Mouse (Mus musculus) myocyte (in vitro differentiated cells): ENCODE data around the gene Hist1h2ae. TPM values are rescaled to one million over a fixed set of nuclear protein-coding genes. Genes with fewer than 3 reads are reported as not detected.

Source experiments
- H3K27me3 ChIP-seq: one replicate; pipeline ENCODE4 v1.6.1; 2011; ENCODE audit not compliant: control insufficient read depth, insufficient read depth, insufficient read length
- H3K36me3 ChIP-seq: one replicate; pipeline ENCODE4 v1.6.1; 2011; ENCODE audit not compliant: control insufficient read depth, insufficient read depth
- H3K4me2 ChIP-seq: one replicate; pipeline ENCODE4 v1.6.1; 2011; ENCODE audit warnings: low read depth, control low read depth
- H3K4me3 ChIP-seq: one replicate; pipeline ENCODE4 v1.5.1; 2011; ENCODE audit warnings: mild to moderate bottlenecking, control low read depth, moderate library complexity
- H3K79me2 ChIP-seq: one replicate; pipeline ENCODE4 v1.6.1; 2011; ENCODE audit not compliant: control insufficient read depth, insufficient read depth
- H3ac ChIP-seq: one replicate; pipeline ENCODE4 v1.6.1; 2011; ENCODE audit not compliant: control insufficient read depth, insufficient read length
- CEBPB ChIP-seq: IDR thresholded peaks from 2 replicates; pipeline ENCODE4 v1.6.1; 2011; ENCODE audit warnings: mild to moderate bottlenecking, moderate library complexity; ENCODE audit not compliant: poor library complexity, insufficient read depth, severe bottlenecking
- E2F4 ChIP-seq: IDR thresholded peaks from one replicate; pipeline ENCODE4 v1.6.1; 2011; ENCODE audit warnings: mild to moderate bottlenecking, control low read depth, moderate library complexity; ENCODE audit not compliant: insufficient read depth
- MAX ChIP-seq: IDR thresholded peaks from one replicate; pipeline ENCODE4 v1.6.1; 2011; ENCODE audit warnings: low read depth, mild to moderate bottlenecking, control low read depth
- MYOD1 ChIP-seq, 3 experiments: IDR thresholded peaks; one replicate each; pipeline ENCODE4 v1.6.1; 2011; ENCODE audit warnings: control low read depth in 2 of 3, low read depth in 2 of 3, mild to moderate bottlenecking in 2 of 3, moderate library complexity in 1 of 3; ENCODE audit not compliant: insufficient read length in 2 of 3, control insufficient read depth in 1 of 3
- MYOG ChIP-seq, 3 experiments: IDR thresholded peaks; one replicate each; pipeline ENCODE4 v1.6.1; 2011; ENCODE audit warnings: control low read depth in 2 of 3, low read depth in 2 of 3, mild to moderate bottlenecking in 2 of 3; ENCODE audit not compliant: insufficient read length in 2 of 3, control insufficient read depth in 1 of 3, insufficient read depth in 1 of 3
- POLR2A ChIP-seq: IDR thresholded peaks from one replicate; pipeline ENCODE4 v1.6.1; 2011; ENCODE audit warnings: low read depth, mild to moderate bottlenecking, control low read depth, moderate library complexity; ENCODE audit not compliant: insufficient read length
- POLR2AphosphoS2 ChIP-seq: IDR thresholded peaks from one replicate; pipeline ENCODE4 v1.6.1; 2011; ENCODE audit warnings: low read depth, control low read depth; ENCODE audit not compliant: insufficient read length
- REST ChIP-seq: IDR thresholded peaks from one replicate; pipeline ENCODE4 v1.6.1; 2011; ENCODE audit warnings: mild to moderate bottlenecking, control low read depth, moderate library complexity; ENCODE audit not compliant: insufficient read depth, insufficient read length
- SRF ChIP-seq: IDR thresholded peaks from one replicate; pipeline ENCODE4 v1.6.1; 2011; ENCODE audit warnings: low read depth; ENCODE audit not compliant: control insufficient read depth, insufficient read length
- TCF12 ChIP-seq: IDR thresholded peaks from one replicate; pipeline ENCODE4 v1.6.1; 2011; ENCODE audit warnings: mild to moderate bottlenecking, control low read depth; ENCODE audit not compliant: poor library complexity, insufficient read depth, severe bottlenecking
- TCF3 ChIP-seq: IDR thresholded peaks from one replicate; pipeline ENCODE4 v1.6.1; 2011; ENCODE audit warnings: low read depth, control low read depth; ENCODE audit not compliant: insufficient read length
- USF1 ChIP-seq: IDR thresholded peaks from one replicate; pipeline ENCODE4 v1.6.1; 2011; ENCODE audit warnings: low read depth, mild to moderate bottlenecking, control low read depth, moderate library complexity
- polyA plus RNA-seq: library from polyadenylated mRNA; unstranded; fragments of >200 nt; fragmentation: generic; extraction: Trizol; gene quantifications from one replicate; pipeline ENCODE4 v1.2.1, GENCODE M21; 2012; ENCODE audit warnings: missing spikeins

Hist1h2ae gene
- polyA plus RNA-seq, 1 experiment, result 4.5 TPM

DNA sequence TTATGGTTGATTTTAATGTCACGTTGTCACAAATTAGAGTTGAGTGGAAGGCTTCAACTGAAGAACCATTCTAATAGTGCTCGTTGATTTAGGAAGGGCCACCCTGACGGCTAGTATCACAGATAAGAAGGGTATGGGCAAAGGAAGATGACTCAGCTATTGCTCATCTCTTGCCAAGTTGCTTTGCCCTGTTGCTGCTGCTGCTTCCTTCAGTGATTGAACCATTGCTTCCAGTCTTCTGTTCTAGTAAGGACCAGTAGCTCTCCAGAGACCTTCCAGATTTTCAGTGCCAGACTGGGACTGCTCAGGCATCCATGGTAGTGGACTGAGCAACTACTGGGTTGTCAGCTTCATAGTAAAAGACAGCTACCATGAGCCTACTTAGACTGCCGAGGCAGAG, 38.2 kb upstream of the Hist1h2ae start:
- H3K27me3 ChIP-seq, result no peaks in the 10 kb centered on the region
- H3K4me3 ChIP-seq, result no peak overlapping the region
- no peak overlapping the region for H3ac ChIP-seq
- no peak for TF ChIP-seq POLR2AphosphoS2
- TF ChIP-seq USF1, result no peak
- TF ChIP-seq E2F4, result no peak
- TF ChIP-seq MYOD1 (IDR thresholded peaks at IDR 0.05; ENCODE audit: control insufficient read depth in 1 of 3, insufficient read length in 2 of 3, low read depth in 2 of 3), result no peak
- TF ChIP-seq MAX, result no peak
- no peak for TF ChIP-seq MYOG (IDR thresholded peaks at IDR 0.05; ENCODE audit: control insufficient read depth in 1 of 3, insufficient read depth in 1 of 3, insufficient read length in 2 of 3, low read depth in 2 of 3)
- TF ChIP-seq POLR2A, result no peak
- no peak for TF ChIP-seq TCF3
- TF ChIP-seq TCF12, result no peak
- TF ChIP-seq CEBPB, result no peak
- no peak for TF ChIP-seq SRF
- TF ChIP-seq REST, result no peak
- no peaks in the 10 kb centered on the region for H3K36me3 ChIP-seq
- H3K4me2 ChIP-seq, result no peak overlapping the region
- H3K79me2 ChIP-seq, result no peaks in the 10 kb centered on the region

DNA sequence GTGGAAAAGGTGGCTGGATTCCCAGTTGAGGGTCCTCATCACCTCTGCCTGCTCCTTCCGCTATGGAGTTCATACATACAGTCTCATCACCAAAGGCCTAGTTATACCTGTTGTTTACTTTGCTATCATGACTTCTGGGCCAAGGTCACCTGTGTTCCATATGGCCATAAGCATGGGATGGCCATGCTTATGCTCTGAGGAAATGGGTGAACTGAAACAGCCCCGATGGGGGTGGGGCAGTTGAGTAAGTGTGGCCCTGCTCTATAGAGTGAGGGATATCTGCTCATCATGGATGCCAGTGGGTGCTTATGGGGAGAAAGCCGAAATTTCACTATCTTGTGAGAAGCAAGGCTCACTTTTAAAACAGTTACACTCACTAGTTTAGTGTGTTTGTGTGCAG, 34.0 kb upstream of the Hist1h2ae start:
- Histone ChIP-seq H3K4me2 (no peak overlapping the region), H3K27me3 (no peaks in the 10 kb centered on the region), H3K36me3 (no peaks in the 10 kb centered on the region), H3ac (no peak overlapping the region), H3K79me2 (no peaks in the 10 kb centered on the region), H3K4me3 (no peak overlapping the region)
- TF ChIP-seq TCF12 (no peak), MYOG (IDR thresholded peaks at IDR 0.05; ENCODE audit: control insufficient read depth in 1 of 3, insufficient read depth in 1 of 3, insufficient read length in 2 of 3, low read depth in 2 of 3) (no peak), POLR2AphosphoS2 (no peak), POLR2A (no peak), CEBPB (no peak), SRF (no peak), MYOD1 (IDR thresholded peaks at IDR 0.05; ENCODE audit: control insufficient read depth in 1 of 3, insufficient read length in 2 of 3, low read depth in 2 of 3) (no peak), USF1 (no peak), MAX (no peak), TCF3 (no peak), REST (no peak), E2F4 (no peak)

DNA sequence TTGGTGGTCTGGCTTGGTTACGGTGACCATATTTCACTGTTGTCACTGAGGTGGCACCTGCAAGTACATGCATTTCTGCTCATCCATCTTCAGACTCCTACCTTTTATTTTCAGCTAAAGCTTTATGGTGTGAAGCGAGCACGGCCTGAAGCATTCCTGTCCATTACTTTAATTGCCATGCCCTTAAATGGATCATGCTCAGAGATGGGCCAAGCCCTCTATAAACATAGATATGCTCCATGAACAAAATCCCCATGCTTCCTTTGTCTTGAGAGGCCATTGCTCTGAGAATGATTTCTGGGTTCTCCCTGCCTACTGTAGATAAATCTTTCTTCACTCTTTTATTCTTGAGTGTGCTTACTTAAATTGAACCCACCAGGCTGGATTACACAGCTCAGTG, 33.4 kb upstream of the Hist1h2ae start:
- Histone ChIP-seq H3K4me2 (no peak overlapping the region), H3K27me3 (no peaks in the 10 kb centered on the region), H3K4me3 (no peak overlapping the region), H3ac (no peak overlapping the region), H3K36me3 (no peaks in the 10 kb centered on the region), H3K79me2 (no peaks in the 10 kb centered on the region)
- TF ChIP-seq MYOG (IDR thresholded peaks at IDR 0.05; ENCODE audit: control insufficient read depth in 1 of 3, insufficient read depth in 1 of 3, insufficient read length in 2 of 3, low read depth in 2 of 3), result no peak
- TF ChIP-seq MAX, result no peak
- TF ChIP-seq TCF3, result no peak
- TF ChIP-seq REST, result no peak
- no peak for TF ChIP-seq CEBPB
- TF ChIP-seq POLR2A, result no peak
- no peak for TF ChIP-seq SRF
- TF ChIP-seq TCF12, result no peak
- no peak for TF ChIP-seq USF1

DNA sequence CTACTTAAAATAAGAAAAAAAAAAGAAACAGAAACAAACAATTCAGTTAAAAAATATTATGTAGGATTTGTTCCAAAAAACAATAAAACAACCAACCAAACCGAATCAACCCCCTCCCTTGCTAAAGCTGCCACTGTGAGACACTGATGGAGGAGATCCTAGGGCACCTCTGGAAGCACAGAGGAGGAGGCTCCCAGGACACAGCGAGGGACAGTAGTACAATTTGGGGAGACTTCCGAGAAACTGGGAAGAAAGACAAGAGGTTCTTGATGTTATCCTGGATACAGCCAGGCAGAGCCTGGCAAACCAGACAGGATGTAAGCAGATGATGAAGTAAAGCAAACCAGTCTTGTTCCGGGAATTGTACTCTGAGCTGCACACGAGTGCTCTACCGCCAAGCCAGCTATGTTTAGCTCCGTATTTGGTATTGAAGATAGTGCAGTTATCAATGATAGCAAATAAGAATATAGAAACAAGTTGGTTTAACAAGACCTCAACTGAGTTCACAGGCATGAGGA, 32.2 kb upstream of the Hist1h2ae start:
- Histone ChIP-seq H3K79me2 (no peaks in the 10 kb centered on the region), H3K27me3 (no peaks in the 10 kb centered on the region), H3K4me3 (no peak overlapping the region), H3K36me3 (no peaks in the 10 kb centered on the region), H3ac (no peak overlapping the region), H3K4me2 (no peak overlapping the region)
- no peak for TF ChIP-seq POLR2A
- TF ChIP-seq E2F4, result no peak
- no peak for TF ChIP-seq REST
- no peak for TF ChIP-seq TCF12
- no peak for TF ChIP-seq MAX
- TF ChIP-seq SRF, result no peak
- no peak for TF ChIP-seq CEBPB
- no peak for TF ChIP-seq MYOG (IDR thresholded peaks at IDR 0.05; ENCODE audit: control insufficient read depth in 1 of 3, insufficient read depth in 1 of 3, insufficient read length in 2 of 3, low read depth in 2 of 3)
- no peak for TF ChIP-seq MYOD1 (IDR thresholded peaks at IDR 0.05; ENCODE audit: control insufficient read depth in 1 of 3, insufficient read length in 2 of 3, low read depth in 2 of 3)
- no peak for TF ChIP-seq USF1
- no peak for TF ChIP-seq TCF3

DNA sequence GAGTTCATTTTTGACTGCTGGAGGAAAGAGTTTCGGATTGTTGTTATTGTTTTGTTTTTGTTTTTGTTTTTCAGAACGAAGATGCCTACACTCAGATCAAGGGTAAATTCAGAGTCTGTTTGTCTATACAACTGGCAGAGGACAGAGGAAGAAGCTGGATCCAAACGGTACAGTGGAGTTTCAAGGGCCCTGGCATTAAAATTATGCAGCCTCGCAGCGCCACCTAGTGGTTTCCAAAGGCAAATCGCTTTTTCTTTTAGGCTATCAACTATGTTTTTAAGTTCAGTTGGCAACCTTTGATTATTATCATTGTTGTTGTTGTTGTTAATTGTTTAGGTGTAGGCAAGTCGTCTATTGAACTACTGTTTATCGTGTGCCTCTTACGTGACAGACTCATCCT, 26.9 kb upstream of the Hist1h2ae start:
- Histone ChIP-seq H3K4me3 (no peak overlapping the region), H3K36me3 (no peaks in the 10 kb centered on the region), H3K27me3 (no peaks in the 10 kb centered on the region), H3K79me2 (no peaks in the 10 kb centered on the region), H3ac (no peak overlapping the region), H3K4me2 (no peak overlapping the region)
- TF ChIP-seq MYOG (IDR thresholded peaks at IDR 0.05; ENCODE audit: control insufficient read depth in 1 of 3, insufficient read depth in 1 of 3, insufficient read length in 2 of 3, low read depth in 2 of 3), result no peak
- TF ChIP-seq POLR2A, result no peak
- no peak for TF ChIP-seq MYOD1 (IDR thresholded peaks at IDR 0.05; ENCODE audit: control insufficient read depth in 1 of 3, insufficient read length in 2 of 3, low read depth in 2 of 3)
- TF ChIP-seq TCF12, result no peak
- no peak for TF ChIP-seq E2F4
- no peak for TF ChIP-seq TCF3
- no peak for TF ChIP-seq SRF
- no peak for TF ChIP-seq MAX
- no peak for TF ChIP-seq CEBPB
- TF ChIP-seq REST, result no peak
- no peak for TF ChIP-seq USF1
- no peak for TF ChIP-seq POLR2AphosphoS2
